Comparison of ENCODE assay signal across 22 mouse cellular contexts in the genomic region with DNA sequence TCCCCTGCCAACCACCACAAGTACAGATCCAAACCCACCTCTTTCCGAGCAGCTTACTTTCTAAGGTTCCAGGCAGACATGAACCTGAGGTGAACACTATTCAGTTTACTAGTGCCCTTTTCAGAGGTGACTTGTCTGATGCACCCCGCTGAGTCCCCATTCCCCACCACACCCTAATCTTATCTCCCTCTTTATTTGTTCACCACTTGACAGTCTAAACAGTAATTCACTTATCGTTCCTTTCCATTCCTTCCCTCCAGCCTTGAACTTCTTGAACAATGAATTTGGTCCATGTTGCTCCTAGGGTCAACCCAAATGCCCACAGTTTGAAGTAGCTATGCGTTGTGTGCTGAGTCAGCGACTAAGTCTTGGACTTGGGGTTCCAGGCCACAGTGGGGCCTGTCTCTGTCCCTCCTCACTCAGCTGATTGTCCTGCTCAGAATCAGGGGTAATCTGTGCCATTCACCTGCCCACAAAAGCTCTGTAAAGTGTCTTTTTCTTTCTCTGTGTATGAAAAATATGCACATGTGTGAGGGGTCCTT. TPM values are rescaled to one million over a fixed set of nuclear protein-coding genes. Genes with fewer than 3 reads are reported as not detected.
DNase-seq lines count a peak whose midpoint lies in the region; ATAC-seq and TF ChIP-seq lines count a peak whose summit lies in the region.
"Had no signal": no experiment of that assay in that cellular context is flagged by ENCODE, and none has a peak within 500 bp of the region (broad histone marks: within the 10 kb centered on the region; RNA-seq: fewer than 3 reads in every experiment).

No protein-coding gene starts in this region.

- no peak overlapping the region; the same call in 1 of the 2 replicates for H3K4me2 ChIP-seq in liver, embryonic 11.5 days
- peak overlapping the region; percentile 16; the same call in 1 of the 2 replicates for H3K4me2 ChIP-seq in liver, embryonic 14.5 days (ENCODE audit: low read depth)
- H3K4me2 ChIP-seq: forebrain, embryonic 13.5 days; limb, embryonic 12.5 days; midbrain, embryonic 11.5 days had no signal

- peaks cover 11% of the 10 kb centered on the region for H3K4me1 ChIP-seq in liver, embryonic 11.5 days (replicated peaks; ENCODE audit: control insufficient read depth, insufficient read depth, low read length)
- H3K4me1 ChIP-seq in liver, embryonic 14.5 days (replicated peaks; ENCODE audit: control insufficient read depth in 2 of 2, insufficient read depth in 2 of 2, low read length in 1 of 2): peaks cover 6 to 21% of the 10 kb centered on the region in 2 experiments; a peak in 3 of 4 replicates
- H3K4me1 ChIP-seq: limb, embryonic 12.5 days had no signal

- WGBS in liver, embryonic 11.5 days: 61% methylated on average over 5 of the region's 5 CpGs
- WGBS in liver, embryonic 14.5 days (ENCODE audit: insufficient replicate concordance): 24% methylated on average over 5 of the region's 5 CpGs

- H3K27me3 ChIP-seq in liver, embryonic 11.5 days (replicated peaks; ENCODE audit: control insufficient read depth, insufficient read depth, low read length): no peaks in the 10 kb centered on the region
- H3K27me3 ChIP-seq in liver, embryonic 14.5 days (ENCODE audit: control insufficient read depth, insufficient read depth, low read length): no peaks in the 10 kb centered on the region
- H3K27me3 ChIP-seq: forebrain, embryonic 13.5 days; limb, embryonic 12.5 days had no signal

- H3K9ac ChIP-seq in liver, embryonic 11.5 days (ENCODE audit: low read depth, low read length): peak overlapping the region; percentile 28; the same call in 1 of the 2 replicates
- H3K9ac ChIP-seq in liver, embryonic 14.5 days (replicated peaks): no peak overlapping the region
- H3K9ac ChIP-seq: forebrain, embryonic 13.5 days; limb, embryonic 12.5 days had no signal

- no peak overlapping the region for H3K4me3 ChIP-seq in liver, embryonic 11.5 days (ENCODE audit: low read depth, low read length)
- no peak overlapping the region for H3K4me3 ChIP-seq in liver, embryonic 14.5 days (ENCODE audit: insufficient read depth in 1 of 2, low read depth in 2 of 2, low read length in 2 of 2)
- H3K4me3 ChIP-seq: forebrain, embryonic 13.5 days; limb, embryonic 12.5 days had no signal

- H3K36me3 ChIP-seq in liver, embryonic 11.5 days (ENCODE audit: control insufficient read depth, insufficient read depth, low read length): no peaks in the 10 kb centered on the region
- no peaks in the 10 kb centered on the region for H3K36me3 ChIP-seq in liver, embryonic 14.5 days (replicated peaks; ENCODE audit: control insufficient read depth, insufficient read depth, low read depth)
- H3K36me3 ChIP-seq: limb, embryonic 12.5 days had no signal

- TF ChIP-seq EP300 in liver, embryonic 14.5 days (IDR thresholded peaks at IDR 0.05; ENCODE audit: low read depth): peak; percentile 64

- no peak for DNase-seq in liver, embryonic 11.5 days (ENCODE audit: low spot score)
- DNase-seq in liver: no peak
- DNase-seq in ZHBTc4 (ENCODE audit: low read depth, low spot score): peak; percentile 17
- DNase-seq in liver, embryonic 14.5 days (ENCODE audit: low read depth in 3 of 3, low spot score in 3 of 3): no peak
- no peak for DNase-seq in adrenal gland, adult 2 months
- DNase-seq in lung, postnatal 36 days: no peak
- no peak for DNase-seq in T-cell, adult 2 months (ENCODE audit: low spot score)
- DNase-seq: adrenal gland, postnatal 25 days; cerebellum, adult 8-10 months; cerebellum, postnatal 25 days; gastrocnemius, postnatal 10 days; kidney, adult 18-20 months; kidney, postnatal 4 days; lung, adult 18-20 months had no signal

- no peak overlapping the region for H3K27ac ChIP-seq in liver, embryonic 11.5 days (ENCODE audit: low read depth, low read length)
- no peak overlapping the region for H3K27ac ChIP-seq in liver, embryonic 14.5 days
- H3K27ac ChIP-seq: forebrain, embryonic 13.5 days; kidney, postnatal 0 days; limb, embryonic 12.5 days had no signal

- TF ChIP-seq CTCF in liver, embryonic 14.5 days (IDR thresholded peaks at IDR 0.05; ENCODE audit: low read depth): no peak

- no peaks in the 10 kb centered on the region for H3K9me3 ChIP-seq in liver, embryonic 11.5 days (ENCODE audit: control insufficient read depth, low read length)
- no peaks in the 10 kb centered on the region for H3K9me3 ChIP-seq in liver, embryonic 14.5 days (ENCODE audit: control insufficient read depth, low read length)
- H3K9me3 ChIP-seq: forebrain, embryonic 13.5 days; limb, embryonic 12.5 days had no signal

- peak; percentile 45; the same call in 1 of the 2 replicates for ATAC-seq in liver, embryonic 11.5 days (replicated peaks; ENCODE audit: low FRiP score)
- peak; percentile 29; the same call in 1 of the 2 replicates for ATAC-seq in liver, embryonic 14.5 days (ENCODE audit: insufficient read depth)
- peak; percentile 62 for ATAC-seq in megakaryocyte-erythroid progenitor cell, adult 5-6 weeks (replicated peaks; ENCODE audit: low FRiP score, low TSS enrichment, poor library complexity, severe bottlenecking)
- ATAC-seq: forebrain, embryonic 13.5 days; hindbrain, embryonic 16.5 days; lung, postnatal 0 days; midbrain, embryonic 16.5 days had no signal

RNA-seq across cellular contexts. Expression of a gene that starts 5.6 kb away (rescaled TPM):
- polyA plus RNA-seq in liver, embryonic 11.5 days (2014; fragmentation: Nextera tagmentation; extraction: Ambion mirVana): 78.7 and 82.2 TPM in 2 replicates
- polyA plus RNA-seq in liver, embryonic 14.5 days (2012; rRNA removed): 22.0 and 30.1 TPM in 2 replicates
- 34.8 and 35.7 TPM in 2 replicates for polyA plus RNA-seq in liver, embryonic 14.5 days (2014; fragmentation: Nextera tagmentation; extraction: Ambion mirVana)
- total RNA-seq in megakaryocyte-erythroid progenitor cell, adult 5-6 weeks (2014; fragmentation: Nextera tagmentation): 53.9 and 69.9 TPM in 2 replicates
- total RNA-seq in megakaryocyte-erythroid progenitor cell, adult 5-6 weeks (2017): 64.6 and 71.3 TPM in 2 replicates
- total RNA-seq in adrenal gland, adult 2 months (2021): 10 to 100 TPM; 40.7 to 42.4 TPM
- polyA plus RNA-seq in adrenal gland, adult 2 months (2012; rRNA removed): 49.1 and 62.3 TPM in 2 replicates

RNA-seq across cellular contexts. Expression of a gene that starts 49.6 kb away (rescaled TPM):
- 13.0 and 15.4 TPM in 2 replicates for polyA plus RNA-seq in liver, embryonic 11.5 days (2014; fragmentation: Nextera tagmentation; extraction: Ambion mirVana)
- polyA plus RNA-seq in liver, embryonic 14.5 days (2012; rRNA removed): 9.7 and 12.8 TPM in 2 replicates
- polyA plus RNA-seq in liver, embryonic 14.5 days (2014; fragmentation: Nextera tagmentation; extraction: Ambion mirVana): 6.9 and 7.1 TPM in 2 replicates
- total RNA-seq in megakaryocyte-erythroid progenitor cell, adult 5-6 weeks (2014; fragmentation: Nextera tagmentation): 60.1 and 77.7 TPM in 2 replicates
- total RNA-seq in megakaryocyte-erythroid progenitor cell, adult 5-6 weeks (2017): 32.9 and 43.0 TPM in 2 replicates
- 10 to 100 TPM; 59.4 to 86.9 TPM for total RNA-seq in adrenal gland, adult 2 months (2021)
- polyA plus RNA-seq in adrenal gland, adult 2 months (2012; rRNA removed): 10.0 and 13.9 TPM in 2 replicates
